Mouse (Mus musculus): ENCODE data around the gene Marf1.

DNA sequence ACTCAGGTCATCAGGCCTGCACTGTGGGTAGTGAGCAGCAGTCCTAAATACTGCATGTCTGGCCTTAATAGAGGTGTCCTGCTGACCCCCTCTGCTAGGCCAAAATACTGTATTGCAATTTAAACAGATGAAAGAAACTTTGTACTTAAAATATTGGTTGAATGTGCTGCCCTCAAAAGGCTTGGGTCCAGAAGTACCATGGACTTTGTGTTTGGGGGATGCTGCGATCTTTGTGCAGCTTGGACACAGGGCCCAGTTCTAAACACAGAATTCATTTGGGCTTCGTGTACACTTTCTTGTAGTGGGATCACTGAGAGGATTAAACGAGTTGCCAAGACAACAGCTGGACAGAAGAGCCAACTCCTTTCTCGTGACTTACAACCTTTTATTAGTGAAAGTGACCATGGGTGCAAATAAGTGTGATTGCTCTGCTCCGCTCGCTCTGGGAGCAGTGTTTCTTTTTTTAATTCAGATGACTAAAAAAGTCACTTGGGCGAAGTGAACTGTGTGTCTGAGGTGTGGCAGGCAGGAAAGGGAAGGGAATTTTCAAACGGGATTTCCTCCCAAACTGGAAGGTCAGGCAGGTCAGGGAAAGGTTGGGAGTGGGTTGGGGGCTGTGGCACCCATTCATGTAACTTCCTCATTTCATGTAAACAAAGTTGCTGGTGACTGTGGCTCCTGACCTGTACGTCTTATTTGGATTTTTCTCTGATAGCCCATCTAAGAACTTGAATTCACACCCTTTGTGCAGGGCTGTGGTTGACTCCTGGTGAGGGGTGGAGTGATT, 31.2 kb upstream of the Marf1 start:
- TF ChIP-seq POLR2A (IDR thresholded peaks at IDR 0.05; ENCODE audit: borderline replicate concordance, extremely low read depth, insufficient read depth, insufficient read length, poor library complexity, severe bottlenecking): no peak
- TF ChIP-seq CTCF (IDR thresholded peaks at IDR 0.05; ENCODE audit: borderline replicate concordance, extremely low read depth, insufficient read depth, insufficient read length): no peak

All from brain, embryonic 14.5 days (tissue).